Mouse (Mus musculus): Measurements from ENCODE around the gene Rd3l. TPM values are rescaled to one million over a fixed set of nuclear protein-coding genes. Genes with fewer than 3 reads are reported as not detected.

Gene Rd3l
- total and polyA plus RNA-seq, 3 experiments, result 0.32 to 0.44 TPM; not detected in 1

DNA sequence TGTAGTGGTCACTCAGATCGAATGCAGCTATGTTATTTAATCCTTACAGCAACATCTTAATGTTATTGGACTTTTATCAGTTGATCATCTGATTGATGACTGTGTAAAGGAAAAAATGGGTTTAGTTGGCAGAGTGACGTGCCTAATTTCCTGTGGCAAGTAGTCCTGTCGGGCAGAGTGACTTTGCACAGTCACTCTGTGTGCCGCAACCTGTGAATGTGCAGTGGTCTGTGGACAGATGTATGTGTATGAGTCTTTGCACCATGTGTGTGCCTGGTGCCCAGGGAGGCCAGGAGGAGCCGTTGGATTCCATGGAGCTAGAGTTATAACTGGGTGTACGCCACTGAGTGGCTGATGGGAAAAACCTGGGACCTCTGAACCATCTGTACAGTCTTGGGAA lies 6.5 kb downstream of the Rd3l start:
- 68% methylated on average over 6 of the region's 6 CpGs for WGBS
- H3K79me2 ChIP-seq (replicated peaks; ENCODE audit: control insufficient read depth, insufficient read depth, low read length), result no peaks in the 10 kb centered on the region
- H3K9ac ChIP-seq (ENCODE audit: low read depth, low read length), result no peak overlapping the region
- DNase-seq, result no peak
- intact Hi-C loops (cut with DNase I), result no loop called here
- TF ChIP-seq CTCF (IDR thresholded peaks at IDR 0.05) (no peak), EP300 (IDR thresholded peaks at IDR 0.05; ENCODE audit: insufficient read depth, low read depth, low read length) (no peak), POLR2A (IDR thresholded peaks at IDR 0.05; ENCODE audit: insufficient read depth, low read depth, low read length) (no peak)
- peaks cover 2% of the 10 kb centered on the region; the same call in 1 of the 2 replicates for H3K4me1 ChIP-seq (ENCODE audit: control insufficient read depth, insufficient read depth, low read length)
- H3K4me3 ChIP-seq, result no peak overlapping the region
- no peak overlapping the region for H3K27ac ChIP-seq
- H3K27me3 ChIP-seq (ENCODE audit: control insufficient read depth, insufficient read depth, low read length), result no peaks in the 10 kb centered on the region
- H3K36me3 ChIP-seq (ENCODE audit: control insufficient read depth, insufficient read depth, low read length), result no peaks in the 10 kb centered on the region

DNA sequence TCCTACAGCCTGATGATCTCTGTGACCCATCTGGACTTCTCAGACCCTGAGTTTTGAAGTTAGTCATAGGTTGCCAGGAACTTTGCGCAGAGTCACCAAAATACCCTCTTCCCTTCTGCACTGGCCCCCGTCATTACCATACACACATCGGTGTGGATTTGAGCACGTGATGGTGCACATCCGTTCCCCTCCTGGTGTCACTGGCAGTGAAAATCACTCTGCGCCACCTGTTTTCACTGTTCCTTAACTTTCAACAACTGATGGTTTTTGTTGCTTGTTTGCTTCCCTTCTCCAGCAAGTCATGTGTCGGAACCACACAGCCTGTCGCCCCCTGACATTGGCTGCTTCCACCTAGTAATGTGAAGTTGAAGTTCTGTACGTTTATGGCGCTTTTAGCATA lies 8.6 kb downstream of the Rd3l start:
- Histone ChIP-seq H3K27ac (no peak overlapping the region), H3K4me3 (no peak overlapping the region), H3K4me1 (ENCODE audit: control insufficient read depth, insufficient read depth, low read length) (peaks cover 2% of the 10 kb centered on the region; the same call in 1 of the 2 replicates), H3K36me3 (ENCODE audit: control insufficient read depth, insufficient read depth, low read length) (no peaks in the 10 kb centered on the region), H3K9ac (ENCODE audit: low read depth, low read length) (no peak overlapping the region), H3K27me3 (ENCODE audit: control insufficient read depth, insufficient read depth, low read length) (no peaks in the 10 kb centered on the region), H3K79me2 (replicated peaks; ENCODE audit: control insufficient read depth, insufficient read depth, low read length) (no peaks in the 10 kb centered on the region)
- WGBS, result 91% methylated on average over 10 of the region's 10 CpGs
- no peak for DNase-seq
- intact Hi-C loops (cut with DNase I), result no loop called here
- TF ChIP-seq EP300 (IDR thresholded peaks at IDR 0.05; ENCODE audit: insufficient read depth, low read depth, low read length) (no peak), CTCF (IDR thresholded peaks at IDR 0.05) (no peak)

DNA sequence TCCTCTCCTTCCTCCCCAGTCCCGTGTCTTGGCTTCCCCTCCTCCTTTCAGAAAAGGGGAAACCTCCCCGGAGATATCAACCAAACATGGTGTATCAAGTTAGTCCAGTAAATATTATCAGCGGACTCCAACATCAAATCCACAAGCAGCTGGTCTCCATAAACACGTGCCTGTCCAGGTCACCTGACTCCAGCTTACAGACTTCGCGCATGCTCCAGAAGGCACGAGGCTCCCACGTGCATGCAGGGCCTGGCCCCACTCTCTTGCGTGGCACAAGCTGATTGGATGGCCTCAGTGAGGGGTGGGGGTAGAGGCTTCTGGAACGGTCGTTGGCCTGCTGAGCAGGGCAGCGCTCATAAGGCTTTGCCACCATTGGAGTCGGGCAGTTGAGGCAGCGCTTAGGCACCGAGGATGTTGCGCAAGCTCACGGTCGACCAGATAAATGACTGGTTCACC lies 9.9 kb downstream of the Rd3l start, which contains the start of gene Tdrd9:
TSS of gene Tdrd9 (plus strand) at position 329 of the 456 bp plus-strand sequence.
- 80% methylated on average over 18 of the region's 18 CpGs for WGBS
- Histone ChIP-seq H3K4me1 (ENCODE audit: control insufficient read depth, insufficient read depth, low read length) (no peaks in the 10 kb centered on the region), H3K27ac (no peak within 1 kb of the TSS), H3K79me2 (replicated peaks; ENCODE audit: control insufficient read depth, insufficient read depth, low read length) (no peaks in the 10 kb centered on the region; the same call in 1 of the 2 replicates), H3K4me3 (no peak within 1 kb of the TSS), H3K9ac (ENCODE audit: low read depth, low read length) (no peak within 1 kb of the TSS), H3K36me3 (ENCODE audit: control insufficient read depth, insufficient read depth, low read length) (no peaks in the 10 kb centered on the region), H3K27me3 (ENCODE audit: control insufficient read depth, insufficient read depth, low read length) (no peaks in the 10 kb centered on the region)
- TF ChIP-seq POLR2A (IDR thresholded peaks at IDR 0.05; ENCODE audit: insufficient read depth, low read depth, low read length) (no peak), EP300 (IDR thresholded peaks at IDR 0.05; ENCODE audit: insufficient read depth, low read depth, low read length) (no peak), CTCF (IDR thresholded peaks at IDR 0.05) (no peak)
- no peak for DNase-seq
- intact Hi-C loops (cut with DNase I), result no loop called here

DNA sequence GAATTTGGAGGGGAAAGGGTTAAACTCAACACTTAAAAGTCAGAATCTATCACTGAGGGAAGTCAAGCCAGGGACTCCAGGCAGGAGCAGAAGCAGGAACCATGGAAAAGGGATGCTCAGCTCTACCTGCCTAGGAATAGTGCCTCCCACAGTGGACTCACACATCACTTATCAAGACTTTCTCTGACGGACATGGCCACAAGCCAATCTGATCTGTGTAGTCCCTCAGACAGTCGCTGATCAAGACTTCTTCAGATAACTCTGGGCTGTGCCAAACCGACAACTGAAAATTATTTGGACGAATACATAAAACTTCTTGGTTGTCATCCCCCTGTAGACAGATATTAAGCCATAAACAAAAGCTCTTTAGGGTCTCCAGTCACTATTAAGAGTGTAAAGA lies 11.0 kb downstream of the Rd3l start:
- Histone ChIP-seq H3K27me3 (ENCODE audit: control insufficient read depth, insufficient read depth, low read length) (no peaks in the 10 kb centered on the region), H3K9ac (ENCODE audit: low read depth, low read length) (no peak overlapping the region), H3K27ac (no peak overlapping the region), H3K4me3 (no peak overlapping the region), H3K36me3 (ENCODE audit: control insufficient read depth, insufficient read depth, low read length) (peaks cover 3% of the 10 kb centered on the region; the same call in 1 of the 2 replicates), H3K4me1 (ENCODE audit: control insufficient read depth, insufficient read depth, low read length) (peaks cover 5% of the 10 kb centered on the region), H3K79me2 (replicated peaks; ENCODE audit: control insufficient read depth, insufficient read depth, low read length) (peaks cover 2% of the 10 kb centered on the region)
- whole genome bisulfite sequencing, result 63% methylated on average over 4 of the region's 4 CpGs
- TF ChIP-seq POLR2A (IDR thresholded peaks at IDR 0.05; ENCODE audit: insufficient read depth, low read depth, low read length) (no peak), EP300 (IDR thresholded peaks at IDR 0.05; ENCODE audit: insufficient read depth, low read depth, low read length) (no peak), CTCF (IDR thresholded peaks at IDR 0.05) (no peak)
- intact Hi-C loops (cut with DNase I), result no loop called here
- no peak for DNase-seq

DNA sequence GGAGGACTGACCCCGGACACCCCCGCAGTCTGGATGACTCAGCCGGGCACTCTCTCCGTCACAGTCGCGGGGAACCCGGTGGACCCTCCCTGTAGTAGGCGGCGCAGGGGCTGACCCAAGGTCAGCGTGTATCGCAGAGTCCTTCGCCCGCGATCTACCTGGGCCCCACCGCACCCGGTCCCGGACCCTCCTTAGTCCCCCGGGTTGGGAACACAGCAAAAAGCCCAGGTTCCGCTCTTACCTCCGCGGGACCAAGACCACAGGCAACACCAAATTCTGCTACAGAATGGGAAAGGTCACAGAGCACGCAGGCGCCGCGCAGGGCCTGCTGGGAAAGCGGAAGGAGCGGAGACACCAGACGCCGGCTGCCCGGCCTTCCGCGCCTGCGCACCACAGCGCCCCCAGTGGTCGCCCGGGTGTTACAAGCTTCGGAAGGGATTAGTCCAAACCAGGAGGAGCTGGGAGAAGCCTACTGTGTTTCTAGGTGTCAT lies 14.4 kb downstream of the Rd3l start, which contains the start of gene Atp5mpl:
TSS of gene Atp5mpl (minus strand) at position 295 of the 491 bp plus-strand sequence.
- Histone ChIP-seq H3K36me3 (ENCODE audit: control insufficient read depth, insufficient read depth, low read length) (peaks cover 7% of the 10 kb centered on the region), H3K27ac (peak within 1 kb of the TSS; percentile 93), H3K27me3 (ENCODE audit: control insufficient read depth, insufficient read depth, low read length) (no peaks in the 10 kb centered on the region), H3K4me1 (ENCODE audit: control insufficient read depth, insufficient read depth, low read length) (peaks cover 5% of the 10 kb centered on the region), H3K9ac (ENCODE audit: low read depth, low read length) (peak within 1 kb of the TSS; percentile 95), H3K4me3 (peak within 1 kb of the TSS; percentile 84), H3K79me2 (replicated peaks; ENCODE audit: control insufficient read depth, insufficient read depth, low read length) (peaks cover 3% of the 10 kb centered on the region)
- DNase-seq, result peak; percentile 95 to 99
- WGBS, result under 1% methylated on average over 37 of the region's 37 CpGs
- TF ChIP-seq CTCF (IDR thresholded peaks at IDR 0.05) (peak; percentile 100; the same call in 1 of the 2 replicates), POLR2A (IDR thresholded peaks at IDR 0.05; ENCODE audit: insufficient read depth, low read depth, low read length) (peak; percentile 90), EP300 (IDR thresholded peaks at IDR 0.05; ENCODE audit: insufficient read depth, low read depth, low read length) (0 out of 2 replicates have a peak, but pooled peaks have one; percentile 38)
- intact Hi-C loops (cut with DNase I), result no loop called here

DNA sequence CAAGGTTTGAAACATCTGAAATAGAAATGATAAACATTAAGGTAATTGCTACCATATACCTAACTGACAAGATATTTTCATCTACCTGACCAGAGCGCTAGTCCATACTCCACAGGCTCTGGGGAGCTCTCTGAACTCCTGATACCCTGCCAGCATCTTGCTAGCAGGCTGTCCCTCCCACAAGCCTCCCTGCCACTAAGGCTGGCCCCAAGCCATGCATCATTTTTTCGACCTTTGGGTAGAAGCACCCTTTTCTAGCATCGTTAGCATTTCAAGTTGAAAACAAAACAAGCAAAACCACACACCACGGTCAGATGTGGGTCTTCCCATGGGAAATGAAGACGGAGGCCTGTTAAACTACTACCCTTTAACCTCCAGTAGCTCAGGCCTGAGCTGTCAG lies 17.8 kb downstream of the Rd3l start:
- no peak for DNase-seq
- peaks cover 5% of the 10 kb centered on the region for H3K4me1 ChIP-seq (ENCODE audit: control insufficient read depth, insufficient read depth, low read length)
- H3K9ac ChIP-seq (ENCODE audit: low read depth, low read length), result no peak overlapping the region
- intact Hi-C loops (cut with DNase I), result no loop called here
- H3K79me2 ChIP-seq (replicated peaks; ENCODE audit: control insufficient read depth, insufficient read depth, low read length), result peaks cover 3% of the 10 kb centered on the region
- TF ChIP-seq EP300 (IDR thresholded peaks at IDR 0.05; ENCODE audit: insufficient read depth, low read depth, low read length) (no peak), CTCF (IDR thresholded peaks at IDR 0.05) (no peak), POLR2A (IDR thresholded peaks at IDR 0.05; ENCODE audit: insufficient read depth, low read depth, low read length) (no peak)
- H3K4me3 ChIP-seq, result no peak overlapping the region
- no peaks in the 10 kb centered on the region for H3K27me3 ChIP-seq (ENCODE audit: control insufficient read depth, insufficient read depth, low read length)
- WGBS, result 60% methylated on average over 5 of the region's 5 CpGs
- H3K27ac ChIP-seq, result no peak overlapping the region
- peaks cover 7% of the 10 kb centered on the region for H3K36me3 ChIP-seq (ENCODE audit: control insufficient read depth, insufficient read depth, low read length)

All from heart, adult 2 months (tissue).